Mouse (Mus musculus) G1E (cell line): ENCODE measurements around the gene Rcn3. TPM values are rescaled to one million over a fixed set of nuclear protein-coding genes. Genes with fewer than 3 reads are reported as not detected.

Source experiments
- ATAC-seq: 2 replicates; pipeline ENCODE4 v1.8.0; 2016; ENCODE audit warnings: mild to moderate bottlenecking; ENCODE audit not compliant: insufficient number of reproducible peaks, poor library complexity, low FRiP score, severe bottlenecking; ENCODE audit errors: extremely low read depth
- DNase-seq: peaks from one replicate; pipeline ENCODE4 v3.0.0; 2012; ENCODE audit warnings: low spot score
- H3K27me3 ChIP-seq: 2 replicates; pipeline ENCODE4 v1.6.1; 2012; ENCODE audit warnings: mild to moderate bottlenecking, low read length, inconsistent platforms; ENCODE audit not compliant: insufficient read depth
- H3K36me3 ChIP-seq: replicated peaks from 2 replicates; pipeline ENCODE3; 2012; ENCODE audit warnings: mild to moderate bottlenecking, inconsistent platforms
- H3K4me1 ChIP-seq: 2 replicates; pipeline ENCODE4 v1.6.1; 2012; ENCODE audit warnings: low read depth, low read length, inconsistent platforms, mixed read lengths; ENCODE audit not compliant: insufficient read depth
- H3K4me3 ChIP-seq: 2 replicates; pipeline ENCODE4 v1.5.1; 2012; ENCODE audit warnings: low read depth, mild to moderate bottlenecking, inconsistent platforms, low read length, moderate library complexity, mixed read lengths
- H3K9me3 ChIP-seq: replicated peaks from 2 replicates; pipeline ENCODE4 v1.6.1; 2012; ENCODE audit warnings: inconsistent platforms
- CTCF ChIP-seq: IDR thresholded peaks from 2 replicates; pipeline ENCODE4 v1.5.1; 2012; ENCODE audit warnings: low read depth, low read length, inconsistent platforms, mixed read lengths
- GATA1 ChIP-seq: IDR thresholded peaks from 2 replicates; pipeline ENCODE4 v1.6.1; 2012; ENCODE audit warnings: borderline replicate concordance, low read length, inconsistent platforms, mixed read lengths
- GATA2 ChIP-seq: IDR thresholded peaks from 2 replicates; pipeline ENCODE4 v1.6.1; 2012; ENCODE audit warnings: low read depth, low read length, inconsistent platforms, borderline replicate concordance
- POLR2AphosphoS5 ChIP-seq: IDR thresholded peaks from 2 replicates; pipeline ENCODE4 v1.6.1; 2012; ENCODE audit warnings: low read depth, low read length, inconsistent platforms; ENCODE audit not compliant: insufficient replicate concordance
- TAL1 ChIP-seq: conservative IDR thresholded peaks from 2 replicates; pipeline ENCODE4 v1.6.1; 2012; ENCODE audit warnings: low read depth, low read length, inconsistent platforms, mixed read lengths
- polyA plus RNA-seq: library from polyadenylated mRNA; stranded (reverse); fragments of >175 nt; gene quantifications from 2 replicates; pipeline ENCODE4 v1.2.3, GENCODE M21; 2012
- total RNA-seq, 2 experiments: library from RNA; stranded (forward) in 1 of 2; stranded (reverse) in 1 of 2; fragments of 200-1000 nt in 1 of 2; fragments of >200 nt in 1 of 2; fragmentation: Nextera tagmentation in 1 of 2; gene quantifications; 2 replicates each; pipeline ENCODE4 v1.2.3; 2014 to 2017

Gene Rcn3
- total and polyA plus RNA-seq, 3 experiments = 0.31 TPM; not detected in 2

GRCm38 (mm10) chr7:45106441-45106840, 14.4 kb upstream of the Rcn3 start:
- Histone ChIP-seq H3K27me3 (peaks cover 57% of the 10 kb centered on the region), H3K36me3 (no peaks in the 10 kb centered on the region), H3K4me1 (peaks cover 15% of the 10 kb centered on the region), H3K9me3 (no peaks in the 10 kb centered on the region), H3K4me3 (no peak overlapping the region)
- no peak for DNase-seq
- no peak for ATAC-seq
- TF ChIP-seq TAL1 (no peak), GATA1 (no peak), GATA2 (no peak)

- DNase-seq = no peak
- Histone ChIP-seq H3K4me1 (peaks cover 12% of the 10 kb centered on the region), H3K27me3 (peaks cover 55% of the 10 kb centered on the region), H3K36me3 (no peaks in the 10 kb centered on the region), H3K9me3 (no peaks in the 10 kb centered on the region), H3K4me3 (no peak overlapping the region)
- ATAC-seq = no peak
- no peak for TF ChIP-seq CTCF
- TF ChIP-seq GATA1 = no peak
- TF ChIP-seq GATA2 = no peak
- no peak for TF ChIP-seq POLR2AphosphoS5
- TF ChIP-seq TAL1 = no peak
These were observed 13.5 kb upstream of the Rcn3 start for GRCm38 (mm10) chr7:45105491-45105890.

- Histone ChIP-seq H3K36me3 (no peaks in the 10 kb centered on the region), H3K27me3 (peaks cover 55% of the 10 kb centered on the region), H3K9me3 (no peaks in the 10 kb centered on the region), H3K4me1 (peaks cover 10% of the 10 kb centered on the region), H3K4me3 (no peak overlapping the region)
- no peak for TF ChIP-seq POLR2AphosphoS5
- no peak for TF ChIP-seq GATA1
- no peak for TF ChIP-seq GATA2
- no peak for TF ChIP-seq CTCF
- TF ChIP-seq TAL1 = no peak
- DNase-seq = no peak
- ATAC-seq = no peak
These were observed 12.9 kb upstream of the Rcn3 start for GRCm38 (mm10) chr7:45104941-45105340.

- no peaks in the 10 kb centered on the region for H3K9me3 ChIP-seq
- H3K4me3 ChIP-seq = no peak within 1 kb of the TSS
- no peaks in the 10 kb centered on the region for H3K36me3 ChIP-seq
- no peak for ATAC-seq
- H3K4me1 ChIP-seq = peaks cover 12% of the 10 kb centered on the region
- H3K27me3 ChIP-seq = peaks cover 55% of the 10 kb centered on the region
- no peak for DNase-seq
- TF ChIP-seq GATA1 = no peak
- TF ChIP-seq POLR2AphosphoS5 = no peak
- no peak for TF ChIP-seq GATA2
- TF ChIP-seq CTCF = no peak
- no peak for TF ChIP-seq TAL1
These were observed 11.7 kb upstream of the Rcn3 start, which contains the start of gene Fcgrt for GRCm38 (mm10) chr7:45103652-45104180. Fcgrt (minus strand) TSS chr7:45103851.

- DNase-seq (no peak), ATAC-seq (no peak)
- H3K27me3 ChIP-seq = peaks cover 55% of the 10 kb centered on the region
- no peaks in the 10 kb centered on the region for H3K9me3 ChIP-seq
- no peaks in the 10 kb centered on the region for H3K36me3 ChIP-seq
- no peak for TF ChIP-seq CTCF
- TF ChIP-seq POLR2AphosphoS5 = no peak
- no peak for TF ChIP-seq GATA1
- TF ChIP-seq TAL1 = no peak
- no peak for TF ChIP-seq GATA2
- H3K4me1 ChIP-seq = peaks cover 15% of the 10 kb centered on the region
- no peak overlapping the region for H3K4me3 ChIP-seq
These were observed 11.0 kb upstream of the Rcn3 start for GRCm38 (mm10) chr7:45102940-45103585.

- TF ChIP-seq CTCF (no peak), POLR2AphosphoS5 (no peak)
- DNase-seq (no peak), ATAC-seq (no peak)
- Histone ChIP-seq H3K4me3 (no peak overlapping the region), H3K9me3 (no peaks in the 10 kb centered on the region), H3K27me3 (peaks cover 55% of the 10 kb centered on the region), H3K36me3 (no peaks in the 10 kb centered on the region), H3K4me1 (peaks cover 17% of the 10 kb centered on the region)
These were observed 10.4 kb upstream of the Rcn3 start for GRCm38 (mm10) chr7:45102441-45102840.

GRCm38 (mm10) chr7:45100046-45100445, 8.0 kb upstream of the Rcn3 start:
- DNase-seq (no peak), ATAC-seq (no peak)
- H3K36me3 ChIP-seq = no peaks in the 10 kb centered on the region
- TF ChIP-seq GATA2 (no peak), POLR2AphosphoS5 (no peak), CTCF (no peak), GATA1 (no peak), TAL1 (no peak)
- peaks cover 41% of the 10 kb centered on the region for H3K27me3 ChIP-seq
- no peak overlapping the region for H3K4me3 ChIP-seq
- H3K4me1 ChIP-seq = peaks cover 26% of the 10 kb centered on the region
- H3K9me3 ChIP-seq = no peaks in the 10 kb centered on the region
